Mouse (Mus musculus): ENCODE results near the gene Tnfrsf9. TPM values are rescaled to one million over a fixed set of nuclear protein-coding genes. Genes with fewer than 3 reads are reported as not detected.
A peak's percentile ranks its signal among the peaks of the same experiment; 100 is the strongest.

Gene Tnfrsf9
- polyA plus RNA-seq, 1 experiment from 2014 or later = 0.80 TPM

DNA sequence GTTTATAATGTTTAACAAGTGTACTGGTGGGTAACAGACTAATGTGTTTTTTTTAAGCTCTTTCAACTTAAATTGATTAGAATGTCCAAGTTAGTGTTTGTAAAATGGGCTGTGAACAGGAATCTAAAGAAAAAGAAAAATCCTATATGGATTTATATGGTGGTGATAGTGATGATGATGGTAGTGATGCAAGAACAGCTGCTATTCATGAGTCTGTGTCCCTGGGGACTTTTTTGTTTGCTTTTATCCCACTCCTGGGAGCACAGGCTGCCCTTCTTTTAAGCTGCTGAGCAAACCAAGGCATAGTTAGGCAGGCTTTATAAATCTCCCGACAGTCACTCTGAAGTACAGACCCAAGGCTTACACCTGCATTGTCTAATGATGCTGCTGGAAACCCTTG lies 19.1 kb downstream of the Tnfrsf9 start:
- 58% methylated on average over 1 of the region's 1 CpGs for WGBS
- Histone ChIP-seq H3K4me2 (replicated peaks; ENCODE audit: low read depth, low read length) (no peak overlapping the region), H3K9ac (replicated peaks; ENCODE audit: low read depth, low read length) (no peak overlapping the region), H3K36me3 (ENCODE audit: control insufficient read depth, insufficient read depth, low read length) (no peaks in the 10 kb centered on the region), H3K9me3 (ENCODE audit: control insufficient read depth, low read depth, low read length) (no peaks in the 10 kb centered on the region), H3K27ac (ENCODE audit: low read length) (no peak overlapping the region), H3K4me3 (ENCODE audit: low read depth, low read length) (no peak overlapping the region), H3K27me3 (ENCODE audit: control insufficient read depth, insufficient read depth, low read length) (no peaks in the 10 kb centered on the region), H3K4me1 (ENCODE audit: control insufficient read depth, insufficient read depth, low read length) (no peaks in the 10 kb centered on the region)
- no peak for ATAC-seq (ENCODE audit: insufficient number of reproducible peaks, insufficient read depth, low FRiP score, low read depth)

DNA sequence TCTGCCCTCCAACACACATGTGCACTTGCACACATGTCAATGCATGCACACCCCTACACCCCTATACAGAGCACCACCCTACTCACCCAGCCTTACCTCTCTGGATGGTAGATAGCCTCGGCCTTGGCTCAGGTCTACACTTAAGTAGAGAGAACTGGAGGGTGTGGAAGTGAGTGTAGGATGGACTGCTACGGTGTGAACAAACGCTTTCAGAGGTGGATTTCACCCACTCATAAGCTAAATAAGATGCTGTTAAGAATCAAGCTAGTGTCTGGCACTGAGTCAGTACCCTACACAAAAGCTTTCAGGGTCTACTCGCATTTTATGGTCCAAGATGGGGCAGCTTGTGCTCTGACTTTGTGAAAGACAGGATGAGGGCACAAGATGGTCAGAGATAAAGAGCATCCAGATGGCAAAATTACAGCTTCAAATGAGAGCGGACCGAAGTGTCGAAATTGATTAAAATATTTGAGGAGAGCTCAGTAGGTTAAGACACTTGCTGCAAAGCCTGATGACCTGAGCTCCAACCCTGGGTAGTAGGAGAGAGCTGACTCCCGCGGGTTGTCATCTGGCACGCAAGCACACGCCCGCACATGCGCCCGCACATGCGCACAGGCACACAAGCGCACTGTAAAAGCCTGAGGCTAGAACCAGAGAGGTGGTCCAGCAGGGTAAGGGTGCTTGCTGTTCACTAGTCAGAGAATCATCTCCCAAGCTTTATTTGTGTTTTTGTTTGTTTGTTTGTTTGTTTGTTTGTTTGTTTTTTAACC lies 23.1 kb downstream of the Tnfrsf9 start:
- H3K9me3 ChIP-seq (ENCODE audit: control insufficient read depth, low read depth, low read length) = no peaks in the 10 kb centered on the region
- no peaks in the 10 kb centered on the region for H3K27me3 ChIP-seq (ENCODE audit: control insufficient read depth, insufficient read depth, low read length)
- H3K4me1 ChIP-seq (ENCODE audit: control insufficient read depth, insufficient read depth, low read length) = no peaks in the 10 kb centered on the region
- no peak overlapping the region for H3K4me2 ChIP-seq (replicated peaks; ENCODE audit: low read depth, low read length)
- WGBS = 68% methylated on average over 16 of the region's 16 CpGs
- H3K4me3 ChIP-seq (ENCODE audit: low read depth, low read length) = no peak overlapping the region
- H3K36me3 ChIP-seq (ENCODE audit: control insufficient read depth, insufficient read depth, low read length) = no peaks in the 10 kb centered on the region
- no peak for ATAC-seq (ENCODE audit: insufficient number of reproducible peaks, insufficient read depth, low FRiP score, low read depth)
- H3K9ac ChIP-seq (replicated peaks; ENCODE audit: low read depth, low read length) = no peak overlapping the region
- no peak overlapping the region for H3K27ac ChIP-seq (ENCODE audit: low read length)

DNA sequence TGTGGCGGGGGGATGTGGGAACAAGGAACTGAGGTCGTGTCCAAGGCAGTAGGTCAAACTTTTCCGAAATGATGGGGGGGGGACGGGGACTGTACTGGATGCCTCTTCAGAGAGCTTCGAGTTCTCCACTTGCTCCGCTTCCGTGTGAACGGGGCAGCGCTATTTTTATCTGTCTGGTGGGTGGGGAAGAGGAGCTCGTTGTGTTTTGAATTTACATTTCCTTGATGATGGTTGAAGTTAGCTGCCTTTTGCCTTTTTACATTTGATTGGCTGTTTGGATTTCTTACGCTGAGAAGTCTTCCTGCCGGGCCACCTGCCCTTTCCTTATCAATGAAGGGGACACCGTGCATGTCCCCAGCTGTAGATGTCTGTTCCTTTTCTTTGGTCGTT lies 23.7 kb downstream of the Tnfrsf9 start:
- Histone ChIP-seq H3K4me1 (ENCODE audit: control insufficient read depth, insufficient read depth, low read length) (no peaks in the 10 kb centered on the region), H3K9me3 (ENCODE audit: control insufficient read depth, low read depth, low read length) (no peaks in the 10 kb centered on the region), H3K4me3 (ENCODE audit: low read depth, low read length) (no peak overlapping the region), H3K4me2 (replicated peaks; ENCODE audit: low read depth, low read length) (no peak overlapping the region), H3K27me3 (ENCODE audit: control insufficient read depth, insufficient read depth, low read length) (no peaks in the 10 kb centered on the region), H3K27ac (ENCODE audit: low read length) (no peak overlapping the region), H3K9ac (replicated peaks; ENCODE audit: low read depth, low read length) (no peak overlapping the region), H3K36me3 (ENCODE audit: control insufficient read depth, insufficient read depth, low read length) (no peaks in the 10 kb centered on the region)
- no peak for ATAC-seq (ENCODE audit: insufficient number of reproducible peaks, insufficient read depth, low FRiP score, low read depth)
- WGBS = 55% methylated on average over 14 of the region's 14 CpGs

DNA sequence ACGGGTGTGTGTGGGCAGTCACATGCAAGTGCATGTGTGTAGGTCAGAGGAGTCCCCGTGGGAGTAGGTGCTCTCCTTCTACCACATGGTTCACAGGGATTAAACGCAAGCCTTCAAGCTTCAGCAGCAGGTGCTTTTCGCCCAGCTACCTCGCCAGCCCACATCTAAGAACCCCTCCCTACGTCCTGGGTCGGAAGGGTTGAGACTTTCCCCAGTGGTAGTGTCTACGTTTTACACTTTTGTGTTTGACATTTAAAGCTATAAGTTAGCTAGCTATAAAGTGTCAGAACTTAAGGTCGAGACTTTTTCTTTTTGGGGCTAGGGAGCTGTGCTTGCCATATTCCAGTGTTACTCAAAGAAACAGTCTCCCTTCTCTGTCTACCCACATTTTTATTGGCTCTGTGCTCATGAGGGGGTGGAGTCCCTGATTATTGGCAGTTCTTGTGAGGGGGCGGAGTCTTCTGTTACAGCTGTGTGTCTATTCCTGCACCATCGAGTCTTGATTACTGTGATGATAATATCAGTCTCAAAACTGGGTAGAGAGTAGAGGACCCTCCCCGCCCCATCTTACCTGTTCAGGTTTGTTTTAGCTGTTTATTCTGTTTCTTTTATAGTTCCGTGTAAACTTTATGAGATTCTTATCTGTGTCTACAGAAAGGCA lies 25.8 kb downstream of the Tnfrsf9 start:
- Histone ChIP-seq H3K9me3 (ENCODE audit: control insufficient read depth, low read depth, low read length) (no peaks in the 10 kb centered on the region), H3K27me3 (ENCODE audit: control insufficient read depth, insufficient read depth, low read length) (no peaks in the 10 kb centered on the region), H3K4me3 (ENCODE audit: low read depth, low read length) (no peak overlapping the region), H3K27ac (ENCODE audit: low read length) (no peak overlapping the region), H3K4me2 (replicated peaks; ENCODE audit: low read depth, low read length) (no peak overlapping the region), H3K36me3 (ENCODE audit: control insufficient read depth, insufficient read depth, low read length) (no peaks in the 10 kb centered on the region), H3K9ac (replicated peaks; ENCODE audit: low read depth, low read length) (no peak overlapping the region), H3K4me1 (ENCODE audit: control insufficient read depth, insufficient read depth, low read length) (no peaks in the 10 kb centered on the region)
- 58% methylated on average over 13 of the region's 13 CpGs for WGBS
- no peak for ATAC-seq (ENCODE audit: insufficient number of reproducible peaks, insufficient read depth, low FRiP score, low read depth)

GRCm38 (mm10) chr4:150944707-150945106 lies 30.3 kb downstream of the Tnfrsf9 start:
- Histone ChIP-seq H3K27me3 (ENCODE audit: control insufficient read depth, insufficient read depth, low read length) (no peaks in the 10 kb centered on the region), H3K9ac (replicated peaks; ENCODE audit: low read depth, low read length) (no peak overlapping the region), H3K4me3 (ENCODE audit: low read depth, low read length) (no peak overlapping the region), H3K36me3 (ENCODE audit: control insufficient read depth, insufficient read depth, low read length) (no peaks in the 10 kb centered on the region), H3K4me1 (ENCODE audit: control insufficient read depth, insufficient read depth, low read length) (no peaks in the 10 kb centered on the region), H3K9me3 (ENCODE audit: control insufficient read depth, low read depth, low read length) (no peaks in the 10 kb centered on the region), H3K4me2 (replicated peaks; ENCODE audit: low read depth, low read length) (no peak overlapping the region), H3K27ac (ENCODE audit: low read length) (no peak overlapping the region)
- 89% methylated on average over 7 of the region's 7 CpGs for WGBS
- ATAC-seq (ENCODE audit: insufficient number of reproducible peaks, insufficient read depth, low FRiP score, low read depth) = no peak

GRCm38 (mm10) chr4:150950972-150951371 lies 36.6 kb downstream of the Tnfrsf9 start:
- H3K4me2 ChIP-seq (replicated peaks; ENCODE audit: low read depth, low read length) = no peak overlapping the region
- ATAC-seq (ENCODE audit: insufficient number of reproducible peaks, insufficient read depth, low FRiP score, low read depth) = no peak
- no peaks in the 10 kb centered on the region for H3K9me3 ChIP-seq (ENCODE audit: control insufficient read depth, low read depth, low read length)
- H3K27ac ChIP-seq (ENCODE audit: low read length) = no peak overlapping the region
- H3K9ac ChIP-seq (replicated peaks; ENCODE audit: low read depth, low read length) = no peak overlapping the region
- no peaks in the 10 kb centered on the region for H3K4me1 ChIP-seq (ENCODE audit: control insufficient read depth, insufficient read depth, low read length)
- no peak overlapping the region for H3K4me3 ChIP-seq (ENCODE audit: low read depth, low read length)
- H3K36me3 ChIP-seq (ENCODE audit: control insufficient read depth, insufficient read depth, low read length) = no peaks in the 10 kb centered on the region
- no peaks in the 10 kb centered on the region for H3K27me3 ChIP-seq (ENCODE audit: control insufficient read depth, insufficient read depth, low read length)
- WGBS = 74% methylated on average over 10 of the region's 10 CpGs

GRCm38 (mm10) chr4:150956369-150957105 lies 42.2 kb downstream of the Tnfrsf9 start:
- H3K9me3 ChIP-seq (ENCODE audit: control insufficient read depth, low read depth, low read length) = no peaks in the 10 kb centered on the region
- H3K4me2 ChIP-seq (replicated peaks; ENCODE audit: low read depth, low read length) = no peak overlapping the region
- H3K27me3 ChIP-seq (ENCODE audit: control insufficient read depth, insufficient read depth, low read length) = no peaks in the 10 kb centered on the region
- 55% methylated on average over 13 of the region's 13 CpGs for WGBS
- H3K9ac ChIP-seq (replicated peaks; ENCODE audit: low read depth, low read length) = no peak overlapping the region
- H3K27ac ChIP-seq (ENCODE audit: low read length) = peak overlapping the region; percentile 48; the same call in 1 of the 2 replicates
- peak; percentile 60; the same call in 1 of the 2 replicates for ATAC-seq (ENCODE audit: insufficient number of reproducible peaks, insufficient read depth, low FRiP score, low read depth)
- H3K36me3 ChIP-seq (ENCODE audit: control insufficient read depth, insufficient read depth, low read length) = no peaks in the 10 kb centered on the region
- 0 out of 2 replicates have a peak, but pooled peaks cover 6% of the 10 kb centered on the region for H3K4me1 ChIP-seq (ENCODE audit: control insufficient read depth, insufficient read depth, low read length)
- H3K4me3 ChIP-seq (ENCODE audit: low read depth, low read length) = no peak overlapping the region

GRCm38 (mm10) chr4:150957106-150957458 lies 42.7 kb downstream of the Tnfrsf9 start:
- H3K27me3 ChIP-seq (ENCODE audit: control insufficient read depth, insufficient read depth, low read length) = no peaks in the 10 kb centered on the region
- H3K4me2 ChIP-seq (replicated peaks; ENCODE audit: low read depth, low read length) = no peak overlapping the region
- no peak overlapping the region for H3K4me3 ChIP-seq (ENCODE audit: low read depth, low read length)
- H3K9me3 ChIP-seq (ENCODE audit: control insufficient read depth, low read depth, low read length) = no peaks in the 10 kb centered on the region
- no peak overlapping the region for H3K9ac ChIP-seq (replicated peaks; ENCODE audit: low read depth, low read length)
- 31% methylated on average over 1 of the region's 1 CpGs for WGBS
- 0 out of 2 replicates have a peak, but pooled peaks cover 6% of the 10 kb centered on the region for H3K4me1 ChIP-seq (ENCODE audit: control insufficient read depth, insufficient read depth, low read length)
- ATAC-seq (ENCODE audit: insufficient number of reproducible peaks, insufficient read depth, low FRiP score, low read depth) = peak; percentile 30; the same call in 1 of the 2 replicates
- no peaks in the 10 kb centered on the region for H3K36me3 ChIP-seq (ENCODE audit: control insufficient read depth, insufficient read depth, low read length)
- 0 out of 2 replicates have a peak overlapping the region, but pooled peaks have one; percentile 48 for H3K27ac ChIP-seq (ENCODE audit: low read length)
